Mouse (Mus musculus) mouse trophoblast stem cell (cell line): ENCODE results near the gene Lclat1.
"Not testable (repeated sequence)": the region's sequence is repeated elsewhere in the genome, so short reads cannot be mapped to it uniquely, and the experiment has no call there.

ENCODE experiments used
- in situ Hi-C, 2 experiments: fragments of 300-500 bp; cut with MseI, MboI; formaldehyde crosslinking; loops; 2 replicates in 1 of 2; 3 replicates in 1 of 2; pipeline ENCODE4 v1.15.1; 2025

Lclat1 gene

DNA sequence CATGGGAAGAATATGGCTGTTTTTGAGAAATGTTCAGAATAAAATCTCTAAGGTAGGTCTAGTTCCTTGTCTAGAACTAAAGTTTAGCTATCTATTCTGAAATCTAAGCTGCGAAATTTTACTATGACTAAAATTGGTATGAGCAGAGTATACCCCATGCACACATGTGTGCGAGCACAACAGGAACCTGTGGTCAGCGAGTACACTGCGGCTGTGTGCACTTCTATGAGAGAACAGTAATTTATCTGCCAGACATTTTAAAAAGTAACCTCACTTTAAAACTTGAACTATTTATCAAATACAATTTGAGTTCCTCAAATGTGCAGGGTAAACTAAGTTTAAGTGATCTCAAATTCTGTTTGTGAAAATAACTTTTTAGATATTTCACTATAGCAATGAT lies 34.2 kb downstream of the Lclat1 start:
- in situ Hi-C loops: no loop called here

DNA sequence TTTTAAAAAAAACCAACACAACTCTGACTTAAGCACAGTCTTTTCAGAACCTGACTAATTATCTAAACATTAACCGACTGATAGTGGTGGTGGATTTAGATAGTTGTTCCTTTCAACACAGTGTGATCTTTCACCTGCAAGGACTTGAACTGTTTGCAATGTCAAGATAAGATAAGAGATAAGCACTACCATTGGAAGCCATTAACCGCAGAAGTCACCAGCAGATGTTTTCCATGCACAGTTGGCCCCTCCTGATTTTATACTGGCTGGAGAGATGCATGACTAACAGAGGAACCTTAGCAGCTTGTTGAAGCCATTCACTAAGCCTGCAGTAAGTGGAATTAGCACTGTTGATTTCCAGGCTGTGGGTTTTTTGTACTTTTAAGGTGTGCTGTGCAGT lies 34.7 kb downstream of the Lclat1 start:
- in situ Hi-C loops: no loop called here

DNA sequence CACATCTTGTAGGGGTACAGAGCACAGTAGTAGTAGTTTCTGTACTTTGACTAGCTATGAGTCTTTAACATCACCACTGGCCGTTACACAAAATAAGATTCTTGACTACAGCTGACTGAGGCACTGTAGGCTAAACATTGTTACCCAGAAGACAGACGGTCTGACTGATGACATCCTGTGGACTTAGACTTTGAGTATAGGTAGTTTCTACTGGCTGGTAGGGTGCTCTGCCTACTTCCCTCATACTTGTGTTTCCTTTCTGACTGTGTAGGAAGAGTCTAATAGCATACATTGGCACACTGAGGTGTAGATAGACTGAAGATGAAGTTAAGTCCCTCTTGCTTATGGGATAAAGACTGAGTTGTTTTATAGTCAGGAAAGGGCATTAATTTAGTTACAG lies 37.6 kb downstream of the Lclat1 start:
- in situ Hi-C loops: no loop called here

DNA sequence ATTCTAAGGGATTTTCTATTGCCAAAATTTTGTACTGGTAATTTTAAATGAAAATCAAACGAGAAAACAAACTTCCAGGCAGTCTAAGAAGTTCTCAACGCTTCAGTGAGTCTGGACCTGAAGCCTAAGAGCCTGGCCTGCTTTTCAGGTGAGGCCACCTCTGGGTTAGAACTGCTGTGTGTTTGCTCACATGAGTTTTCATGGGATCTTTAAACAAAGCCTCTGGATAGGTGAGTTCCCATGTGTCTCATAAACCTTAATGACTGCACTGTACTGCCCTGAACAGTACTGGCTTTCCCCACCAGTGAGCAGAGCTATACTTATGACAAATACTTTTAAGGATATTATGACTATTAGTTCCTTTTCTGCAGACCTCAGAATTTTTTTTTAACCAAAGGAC lies 40.8 kb downstream of the Lclat1 start:
- in situ Hi-C loops: no loop called here

DNA sequence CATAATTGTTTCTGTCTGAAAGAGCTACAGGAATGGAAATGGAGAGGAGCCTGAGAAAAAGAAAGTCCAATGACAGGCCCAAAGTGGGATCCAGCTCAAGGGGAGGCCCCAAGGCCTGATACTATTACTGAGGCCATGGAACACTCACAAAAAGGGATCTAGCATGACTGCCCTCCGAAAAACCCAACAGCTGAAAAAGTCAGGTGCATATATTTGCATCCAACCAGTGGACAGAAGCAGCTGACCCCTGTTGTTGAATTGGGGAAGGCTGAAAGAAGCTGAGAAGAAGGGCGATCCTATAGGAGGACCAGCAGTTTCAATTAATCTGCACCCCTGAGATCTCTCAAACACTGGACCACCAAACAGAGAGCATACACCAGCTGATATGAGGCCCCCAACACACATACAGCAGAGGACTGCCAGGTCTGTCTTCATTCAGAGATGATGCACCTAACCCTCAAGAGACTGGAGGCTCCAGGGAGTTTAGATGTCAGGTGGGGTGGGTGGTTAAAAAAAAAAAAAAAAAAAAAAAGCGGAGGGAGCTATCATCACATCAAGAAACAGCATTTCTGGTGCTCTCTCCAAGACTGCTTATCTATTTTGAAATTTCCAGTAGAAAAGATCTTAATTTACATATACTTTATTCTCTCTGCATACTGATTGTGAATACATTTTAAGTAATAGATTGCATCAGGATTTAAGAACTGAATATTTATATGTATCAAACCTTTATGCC lies 45.2 kb downstream of the Lclat1 start:
- in situ Hi-C loops: not testable (repeated sequence)

DNA sequence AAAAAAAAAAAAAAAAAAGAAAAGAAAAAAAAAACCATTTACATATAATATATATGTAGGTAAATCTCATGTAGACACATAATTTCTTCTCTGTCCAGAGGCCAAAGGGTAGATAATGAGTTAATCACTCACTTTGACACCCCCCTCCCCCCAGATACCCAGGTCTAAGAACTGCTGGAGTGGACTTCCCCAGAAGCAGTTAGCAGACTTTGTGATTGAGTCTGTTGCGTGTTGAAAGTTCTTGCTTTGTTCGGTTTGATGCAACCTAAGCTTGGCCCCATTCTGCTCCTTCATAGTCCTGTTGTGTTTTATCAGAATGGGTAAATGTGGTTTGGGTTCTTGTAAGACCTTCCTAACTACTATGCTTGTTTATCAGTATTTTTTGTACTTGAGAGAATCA lies 45.9 kb downstream of the Lclat1 start:
- in situ Hi-C loops: no loop called here

DNA sequence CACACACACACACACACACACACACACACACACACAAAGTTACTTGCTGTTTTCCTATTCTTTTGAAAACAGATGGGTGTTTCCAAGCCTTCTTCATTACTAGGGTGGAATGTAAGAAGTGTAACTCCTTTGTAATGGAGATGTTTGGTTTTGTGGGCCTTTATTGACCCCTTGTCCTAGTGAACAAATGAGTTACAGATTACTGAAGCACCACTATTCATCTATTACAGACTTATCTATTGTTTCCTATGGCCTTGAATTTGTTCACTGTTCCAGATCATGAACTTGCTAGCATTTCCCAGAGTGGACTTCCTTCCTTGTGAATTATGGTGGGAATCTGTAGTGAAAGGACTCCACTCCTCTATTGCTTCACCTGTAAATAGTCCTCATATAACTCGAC lies 48.8 kb downstream of the Lclat1 start:
- in situ Hi-C loops: no loop called here

DNA sequence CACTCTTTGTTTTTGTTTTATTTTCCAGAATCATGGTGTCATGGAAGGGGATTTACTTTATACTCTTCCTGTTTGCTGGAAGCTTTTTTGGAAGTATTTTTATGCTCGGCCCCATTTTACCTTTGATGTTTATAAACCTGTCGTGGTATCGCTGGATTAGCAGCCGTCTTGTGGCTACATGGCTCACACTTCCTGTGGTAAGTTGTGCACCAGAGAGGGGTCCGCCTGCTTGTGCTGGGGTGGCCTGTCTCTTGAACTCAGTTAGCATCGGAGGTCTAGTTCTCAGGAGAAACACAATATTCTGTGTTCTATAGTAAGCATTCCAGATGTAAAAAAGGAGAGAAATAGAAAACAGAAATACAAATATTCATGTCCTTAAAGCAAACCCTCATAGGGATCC lies 54.0 kb downstream of the Lclat1 start:
- in situ Hi-C loops: no loop called here

DNA sequence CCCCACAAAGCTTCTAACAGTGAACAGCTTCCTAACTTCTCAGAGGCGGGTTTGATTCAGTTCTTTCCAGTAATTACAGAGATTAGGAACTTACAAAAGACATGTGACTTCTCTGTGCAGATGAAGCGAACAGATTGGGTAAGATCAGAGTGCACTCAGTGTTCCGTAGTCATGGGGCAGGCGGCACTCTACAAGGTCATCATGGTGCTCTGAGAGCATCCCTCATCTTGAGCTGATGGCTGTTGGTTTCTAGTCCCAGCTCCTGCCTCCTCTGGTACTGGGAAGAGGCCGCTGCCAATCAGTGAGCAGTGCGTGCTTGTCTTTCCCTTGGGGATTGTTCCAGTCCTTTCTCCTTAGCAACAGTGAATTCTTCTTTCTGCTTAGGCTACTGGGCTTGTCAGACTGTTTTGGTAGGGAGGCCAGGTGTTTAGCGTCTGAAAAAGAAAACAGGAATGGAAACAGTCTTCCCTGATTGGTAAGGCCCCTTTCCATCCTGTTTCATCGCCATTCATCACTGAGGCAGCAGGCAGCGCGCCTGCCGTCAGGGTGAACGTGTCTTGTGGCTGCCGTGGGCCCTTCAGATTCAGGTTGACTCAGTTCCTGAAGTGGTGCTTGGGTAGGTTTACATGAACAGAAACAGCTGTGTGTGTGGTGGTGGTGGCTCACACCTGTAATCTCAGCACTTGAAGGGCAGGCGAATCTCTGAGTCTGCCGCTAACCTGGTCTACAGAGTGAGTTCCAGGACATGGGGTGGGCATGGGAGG lies 54.8 kb downstream of the Lclat1 start:
- in situ Hi-C loops: no loop called here

DNA sequence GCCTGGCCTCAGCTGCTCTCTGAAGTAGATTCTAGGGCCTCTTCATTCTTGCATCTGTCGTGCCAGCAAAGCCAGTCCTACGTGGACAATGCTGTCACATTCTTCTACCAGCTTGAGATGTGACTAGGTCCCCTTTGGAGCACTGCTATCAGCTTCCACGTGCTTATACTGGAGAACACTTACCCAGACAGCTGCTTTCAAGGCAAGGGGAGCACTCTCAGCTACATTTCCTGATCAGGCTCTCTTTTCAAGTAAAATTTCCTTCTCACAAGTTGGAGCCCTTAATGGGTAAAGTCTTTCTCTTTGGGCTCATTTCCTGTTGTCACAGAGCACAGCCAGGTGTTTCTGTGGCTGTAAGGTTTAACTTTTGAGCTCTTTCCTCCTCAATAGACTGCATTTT lies 55.8 kb downstream of the Lclat1 start:
- in situ Hi-C loops: no loop called here

DNA sequence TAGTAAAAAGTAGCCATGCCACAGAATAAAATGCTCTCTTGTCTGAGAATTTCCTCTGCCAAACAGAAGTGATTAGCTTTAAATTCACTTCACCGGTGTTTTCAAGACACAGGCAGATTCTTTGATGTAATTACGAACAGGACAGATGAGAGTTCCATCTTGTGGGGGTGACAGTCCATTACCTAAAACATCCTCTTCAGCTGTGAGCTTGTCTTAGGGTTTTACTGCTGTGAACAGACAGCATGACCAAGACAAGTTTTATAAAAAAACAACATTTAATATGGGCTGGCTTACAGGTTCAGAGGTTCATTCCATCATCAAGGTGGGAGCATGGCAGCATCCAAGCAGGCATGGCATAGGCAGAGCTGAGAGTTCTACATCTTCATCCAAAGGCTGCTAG lies 56.3 kb downstream of the Lclat1 start:
- in situ Hi-C loops: no loop called here

DNA sequence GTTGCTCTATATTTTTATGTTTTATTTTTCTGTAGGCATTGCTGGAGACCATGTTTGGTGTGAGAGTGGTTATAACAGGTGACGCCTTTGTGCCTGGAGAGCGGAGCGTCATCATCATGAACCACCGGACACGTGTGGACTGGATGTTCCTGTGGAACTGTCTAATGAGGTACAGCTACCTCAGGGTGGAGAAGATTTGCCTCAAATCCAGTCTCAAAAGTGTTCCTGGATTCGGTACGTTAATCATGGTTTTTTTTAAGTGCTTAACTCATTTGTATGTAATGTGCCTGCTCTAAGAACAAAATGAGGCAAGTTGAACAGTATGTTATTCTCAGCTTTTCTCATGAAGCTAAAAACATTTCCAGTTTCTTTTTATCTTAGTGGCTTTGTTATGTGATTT lies 61.7 kb downstream of the Lclat1 start:
- in situ Hi-C loops: no loop called here

DNA sequence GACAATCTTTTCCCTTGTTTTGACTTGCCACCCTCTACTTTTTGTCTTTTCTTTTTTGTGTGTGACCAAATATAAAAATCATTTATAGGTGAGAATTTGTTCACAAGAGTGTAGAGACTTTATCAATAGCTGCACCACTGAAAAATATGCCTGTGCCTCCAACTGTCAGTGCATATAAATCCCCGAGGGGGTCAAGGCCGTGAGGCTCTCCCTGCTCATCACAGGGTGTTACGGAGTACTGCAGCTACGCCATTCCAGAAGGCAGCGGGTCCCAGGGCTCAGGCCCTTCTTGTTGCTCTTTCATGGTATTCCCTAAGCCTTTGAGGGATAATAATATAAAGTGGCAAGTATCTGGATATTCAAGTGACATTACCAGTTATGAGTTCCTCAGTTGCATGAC lies 62.4 kb downstream of the Lclat1 start:
- in situ Hi-C loops: no loop called here

DNA sequence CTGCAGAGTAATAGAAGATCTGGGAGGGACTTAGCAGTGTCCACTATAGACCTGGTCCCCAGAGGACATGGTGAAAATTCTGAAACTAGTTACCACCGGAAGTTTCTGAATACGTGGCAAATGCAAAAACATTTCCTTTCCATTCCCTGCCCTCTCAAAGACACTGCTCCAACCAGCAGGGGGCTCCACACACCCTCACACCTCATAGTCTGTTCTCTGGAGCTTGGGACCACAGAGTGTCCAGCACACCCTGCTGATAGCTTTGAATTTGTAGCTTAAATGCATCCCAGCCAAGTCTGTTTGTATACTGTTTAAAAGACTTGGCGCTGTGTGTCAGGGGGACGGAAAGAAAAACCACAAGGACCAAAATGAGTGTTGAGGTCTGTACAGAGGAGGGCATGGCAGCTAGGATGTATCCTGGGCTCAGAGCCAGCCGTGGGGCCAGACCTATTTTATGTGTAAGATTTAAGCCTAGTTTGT lies 66.3 kb downstream of the Lclat1 start:
- in situ Hi-C loops: no loop called here

DNA sequence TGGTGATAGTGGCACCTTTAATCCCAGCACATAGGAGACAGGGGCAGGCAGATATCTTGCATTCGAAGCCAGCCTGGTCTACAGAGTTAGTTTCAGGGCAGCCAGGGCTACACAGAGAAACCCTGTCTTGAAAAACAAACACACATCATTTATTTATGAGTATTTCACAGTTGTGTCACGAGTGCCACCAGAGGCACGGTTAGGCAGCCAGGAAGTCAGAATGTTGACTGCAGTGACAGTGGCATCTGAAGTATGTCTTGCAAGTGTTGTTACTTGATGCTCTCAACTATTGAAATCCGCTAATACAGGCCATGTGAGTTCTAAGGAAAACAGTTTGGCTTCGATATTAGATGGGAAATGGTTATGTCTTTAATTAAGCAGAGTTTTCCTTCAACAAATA lies 67.9 kb downstream of the Lclat1 start:
- in situ Hi-C loops: loop anchor here in 1 of 2 experiments (25.0 kb wide), 1 partner anchor 313 kb away; no protein-coding TSS in a partner anchor

DNA sequence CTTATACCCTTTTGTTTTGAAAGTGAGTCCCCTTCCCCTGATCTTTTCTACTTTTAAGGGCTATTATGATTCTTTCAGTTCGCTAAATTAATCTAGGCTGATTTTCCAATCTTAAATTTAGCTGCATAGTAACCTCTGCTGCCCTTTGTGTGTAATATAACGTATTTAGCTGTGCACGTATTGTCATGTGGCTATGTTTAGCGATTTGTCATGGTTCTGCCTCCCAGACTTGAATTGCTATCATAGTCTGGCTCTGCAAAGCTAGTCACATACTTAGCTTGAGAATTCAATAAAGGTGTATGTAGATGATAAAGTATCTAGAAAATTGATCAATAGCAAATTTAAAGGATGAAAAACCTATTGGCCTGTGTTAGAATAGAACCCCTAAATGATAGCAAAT lies 69.3 kb downstream of the Lclat1 start:
- in situ Hi-C loops: loop anchor here in 1 of 2 experiments (25.0 kb wide), 1 partner anchor 315 kb away; no protein-coding TSS in a partner anchor

DNA sequence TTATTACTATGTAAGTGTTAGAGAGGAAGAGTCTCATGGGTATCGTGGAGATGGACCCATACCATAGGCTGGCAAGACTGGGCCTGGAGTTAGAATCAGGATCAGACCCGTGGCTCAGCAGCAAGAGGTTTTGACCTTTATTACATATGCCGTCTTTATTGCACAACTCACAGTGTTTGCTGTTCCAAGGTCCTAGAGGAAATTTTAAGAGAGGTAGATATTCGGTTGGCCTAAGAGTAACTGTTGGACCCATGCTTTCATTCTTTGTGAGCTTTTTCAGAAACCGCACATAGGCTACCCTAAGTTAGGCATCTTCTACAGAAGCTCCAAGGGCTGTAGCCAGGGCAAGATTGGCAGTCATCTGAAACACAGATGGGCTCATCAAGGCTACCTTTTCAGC lies 79.1 kb downstream of the Lclat1 start:
- in situ Hi-C loops: loop anchor here in 1 of 2 experiments (25.0 kb wide), 1 partner anchor 325 kb away; no protein-coding TSS in a partner anchor

DNA sequence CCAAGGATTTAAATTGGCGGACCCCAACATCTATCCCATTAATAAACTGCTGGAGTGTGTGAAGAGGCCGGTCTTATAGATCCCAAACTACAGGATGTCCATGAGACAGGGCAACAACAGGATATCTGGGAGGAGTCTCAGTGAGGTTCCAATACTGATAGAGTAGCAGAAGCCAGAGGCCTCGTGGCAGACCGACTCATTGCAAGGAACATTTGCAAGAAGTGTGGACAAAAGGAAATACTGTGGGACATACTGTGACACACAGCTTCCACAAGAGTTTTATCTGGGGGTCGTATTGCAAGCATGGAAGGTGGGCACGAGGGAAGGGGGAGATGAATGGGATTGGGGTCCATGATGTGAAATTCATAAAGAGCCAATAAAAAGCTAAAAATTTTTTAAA lies 86.4 kb downstream of the Lclat1 start:
- in situ Hi-C loops: loop anchor here in 1 of 2 experiments (25.0 kb wide), 1 partner anchor 332 kb away; no protein-coding TSS in a partner anchor

DNA sequence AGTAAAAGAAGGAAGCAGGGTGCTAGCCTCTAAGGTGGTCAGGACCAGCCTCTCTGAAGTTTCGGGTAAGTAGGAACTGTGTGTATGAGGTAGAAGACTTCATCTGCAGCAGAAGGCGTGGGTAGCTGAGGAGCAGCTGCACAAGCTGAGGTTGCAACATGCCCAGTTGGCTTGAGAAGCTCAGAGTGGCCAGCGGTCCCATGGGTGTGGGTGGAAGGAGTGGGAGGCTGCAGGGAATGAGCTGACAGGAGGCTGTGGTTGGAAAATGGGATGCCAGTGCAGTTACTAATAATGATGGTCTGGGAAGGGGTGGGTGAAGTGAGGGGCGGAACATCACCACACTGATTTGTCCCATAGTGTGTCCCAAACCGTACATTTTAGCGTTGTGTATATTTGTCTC lies 86.8 kb downstream of the Lclat1 start:
- in situ Hi-C loops: loop anchor here in 1 of 2 experiments (25.0 kb wide), 1 partner anchor 332 kb away; no protein-coding TSS in a partner anchor

DNA sequence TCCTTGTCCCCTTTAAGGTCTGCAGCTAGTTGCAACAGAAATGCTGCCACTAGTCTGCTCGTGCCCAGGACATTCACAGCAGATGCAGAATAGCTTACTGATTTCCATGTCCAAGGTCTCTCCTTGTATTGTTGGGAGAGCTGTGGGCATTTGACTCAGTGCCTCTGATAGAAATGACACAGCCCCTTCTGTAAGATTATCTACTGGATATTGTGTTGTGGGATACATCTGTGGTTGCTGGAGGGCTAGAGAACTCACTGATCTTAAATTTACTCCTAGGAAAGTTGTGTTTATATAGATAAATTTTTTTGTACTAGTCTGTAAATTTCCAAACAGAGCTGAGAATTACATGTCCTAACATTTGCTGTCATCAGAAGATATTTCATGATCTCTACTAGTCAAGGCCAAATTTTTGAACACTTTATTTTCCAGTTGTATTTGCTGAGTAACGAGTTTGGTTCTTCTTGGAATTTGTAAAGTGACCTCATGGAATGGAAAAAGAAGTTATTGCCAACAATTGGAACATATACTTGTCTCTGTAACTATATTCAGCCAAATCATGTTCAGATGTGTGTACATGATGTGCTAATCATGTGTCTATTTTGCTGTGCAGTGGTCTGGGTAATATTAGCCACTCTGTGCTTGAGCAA lies 87.4 kb downstream of the Lclat1 start:
- in situ Hi-C loops: loop anchor here in 1 of 2 experiments (25.0 kb wide), 1 partner anchor 333 kb away; no protein-coding TSS in a partner anchor

DNA sequence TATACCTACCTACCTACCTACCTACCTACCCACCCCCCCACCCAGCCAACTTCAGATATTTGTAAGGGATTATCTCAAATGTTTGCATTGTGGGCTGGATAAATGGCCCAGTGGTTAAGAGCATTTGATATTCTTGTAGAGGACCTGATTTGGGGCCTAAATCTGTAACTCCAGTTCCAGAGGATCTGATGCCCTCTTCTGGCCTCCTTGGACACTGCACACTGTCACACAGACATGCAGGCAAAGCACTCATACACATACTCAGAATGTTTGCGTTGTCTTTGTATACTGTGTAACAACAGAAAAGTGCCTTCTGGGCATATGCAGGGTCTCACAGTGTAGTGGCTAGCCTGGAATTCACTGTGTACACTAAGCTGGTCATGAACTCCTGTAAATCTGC lies 88.4 kb downstream of the Lclat1 start:
- in situ Hi-C loops: loop anchor here in 1 of 2 experiments (25.0 kb wide), 1 partner anchor 334 kb away; no protein-coding TSS in a partner anchor

DNA sequence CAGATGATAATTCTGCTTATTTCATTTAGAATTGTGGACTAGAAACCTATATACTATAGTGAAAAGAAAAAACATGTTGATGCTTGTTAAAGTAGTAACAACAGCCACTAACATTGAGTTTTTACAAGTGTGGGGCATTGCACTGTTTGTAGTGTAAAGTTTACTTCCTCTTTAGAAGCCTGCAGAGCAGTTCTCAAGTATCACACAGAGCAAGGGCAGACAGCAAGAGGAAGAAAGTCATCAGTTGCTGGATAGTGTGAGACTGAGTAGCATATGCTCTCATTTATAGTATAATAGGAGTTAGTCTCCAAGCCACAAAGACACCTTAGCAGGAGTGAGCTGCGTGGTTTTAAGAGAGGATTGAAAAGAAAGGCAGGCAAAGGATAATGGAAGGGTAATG lies 89.9 kb downstream of the Lclat1 start:
- in situ Hi-C loops: loop anchor here in 1 of 2 experiments (25.0 kb wide), 1 partner anchor 335 kb away; no protein-coding TSS in a partner anchor
